Mouse (Mus musculus): ENCODE measurements around the gene Arv1. TPM values are rescaled to one million over a fixed set of nuclear protein-coding genes. Genes with fewer than 3 reads are reported as not detected.

Gene Arv1
- 2.1 and 7.9 TPM in 2 replicates for total RNA-seq (2017)

DNA sequence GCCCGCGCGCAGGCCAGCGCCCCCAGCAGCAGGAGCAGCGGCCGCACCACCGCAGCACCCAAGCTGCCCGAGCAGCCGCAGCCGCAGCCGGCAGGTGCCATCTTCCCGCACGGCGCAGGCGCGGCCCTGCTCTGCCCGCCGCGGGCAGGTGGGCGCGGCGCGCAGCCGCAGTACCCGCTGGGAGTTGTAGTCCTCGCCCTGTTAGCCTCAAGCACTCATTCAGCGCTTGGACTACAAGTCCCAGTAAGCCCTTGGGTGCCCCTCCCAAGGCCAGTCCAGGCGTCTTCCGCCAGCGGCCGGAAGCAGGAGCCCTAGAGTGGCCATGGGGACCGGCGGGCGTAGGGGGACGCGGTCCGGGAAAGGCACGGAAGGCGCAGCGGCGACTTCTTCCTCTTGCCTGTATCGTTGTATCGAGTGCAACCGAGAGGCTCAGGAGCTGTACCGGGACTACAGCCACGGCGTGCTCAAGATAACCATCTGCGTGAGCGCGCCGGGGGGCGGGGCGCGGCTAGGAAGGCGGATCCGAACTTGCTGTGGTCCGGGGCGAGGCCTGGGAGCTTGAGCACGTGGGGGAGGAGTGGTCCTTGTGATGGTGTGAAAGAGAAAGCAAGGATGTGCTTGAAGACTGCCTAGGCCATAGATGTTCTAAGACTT, at the start of gene Arv1, which contains the start of gene Ttc13:
Gene Arv1 (plus strand): TSS at position 278 of the 654 bp plus-strand sequence.
Gene Ttc13 (minus strand): TSS at position 122 of the 654 bp plus-strand sequence.
- ATAC-seq (replicated peaks in 1 of 2; ENCODE audit: insufficient read depth in 1 of 2, low FRiP score in 2 of 2, low TSS enrichment in 1 of 2, low read depth in 1 of 2, poor library complexity in 2 of 2, severe bottlenecking in 2 of 2): peak; percentile 97

DNA sequence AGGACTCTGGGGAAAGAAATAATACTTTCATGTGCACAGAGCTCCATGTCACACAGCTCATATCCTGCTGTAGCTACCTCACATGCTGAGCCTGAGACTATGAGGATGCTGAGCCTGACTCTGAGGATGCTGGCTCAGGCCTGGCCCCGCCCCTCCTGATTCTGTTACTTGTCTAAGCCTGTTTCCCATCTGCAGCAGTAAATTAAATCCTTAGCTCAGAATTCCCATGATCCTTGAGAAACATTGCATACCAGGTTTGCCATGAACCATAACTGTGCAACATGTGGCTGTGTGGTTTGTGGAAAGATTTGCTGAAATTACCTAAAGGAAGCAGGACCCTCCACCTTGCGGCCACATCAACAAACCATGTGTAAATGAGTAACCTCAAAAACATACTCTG, 49.6 kb upstream of the Arv1 start:
- no peak for ATAC-seq (replicated peaks in 1 of 2; ENCODE audit: insufficient read depth in 1 of 2, low FRiP score in 2 of 2, low TSS enrichment in 1 of 2, low read depth in 1 of 2, poor library complexity in 2 of 2, severe bottlenecking in 2 of 2)

DNA sequence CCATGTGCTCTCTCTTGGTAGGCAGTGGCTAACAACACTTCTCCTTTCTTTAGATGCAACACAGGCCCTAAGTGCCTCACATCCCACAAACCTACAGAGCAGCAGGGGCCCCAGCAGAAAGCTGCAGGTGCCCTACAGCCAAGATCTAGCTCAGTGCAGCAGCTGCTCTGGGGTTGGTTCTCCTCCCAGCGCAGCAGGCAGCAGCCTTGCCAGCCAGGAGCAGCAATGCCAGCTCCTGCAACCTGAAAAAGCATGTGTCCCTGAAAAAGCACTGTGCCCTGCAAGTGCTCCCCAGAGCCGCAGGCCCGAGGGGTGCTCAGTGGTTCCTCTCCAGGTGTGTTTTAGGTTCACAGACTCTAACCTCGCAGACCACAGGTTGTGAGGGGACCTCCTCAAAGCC, 45.3 kb upstream of the Arv1 start:
- no peak for ATAC-seq (replicated peaks in 1 of 2; ENCODE audit: insufficient read depth in 1 of 2, low FRiP score in 2 of 2, low TSS enrichment in 1 of 2, low read depth in 1 of 2, poor library complexity in 2 of 2, severe bottlenecking in 2 of 2)

DNA sequence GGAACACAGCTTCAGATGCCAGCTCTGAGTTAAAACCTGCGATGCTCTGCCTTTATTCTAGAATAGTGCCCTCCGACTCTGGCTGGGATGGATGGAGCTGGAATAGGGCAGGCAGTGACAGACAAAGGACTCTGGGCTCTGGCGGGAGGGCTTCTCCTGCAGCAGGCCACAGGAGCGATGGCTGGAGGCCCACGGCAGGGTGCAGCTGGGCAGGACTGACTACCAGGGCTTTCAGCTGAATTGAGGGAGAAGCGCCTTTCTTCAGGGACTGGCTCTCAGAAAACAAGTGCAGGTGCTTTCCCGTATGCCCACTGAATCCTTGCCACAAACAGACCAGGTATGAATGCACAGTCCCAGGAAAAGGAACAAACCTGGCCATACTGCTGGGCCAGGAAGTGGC, 44.9 kb upstream of the Arv1 start:
- no peak for ATAC-seq (replicated peaks in 1 of 2; ENCODE audit: insufficient read depth in 1 of 2, low FRiP score in 2 of 2, low TSS enrichment in 1 of 2, low read depth in 1 of 2, poor library complexity in 2 of 2, severe bottlenecking in 2 of 2)

DNA sequence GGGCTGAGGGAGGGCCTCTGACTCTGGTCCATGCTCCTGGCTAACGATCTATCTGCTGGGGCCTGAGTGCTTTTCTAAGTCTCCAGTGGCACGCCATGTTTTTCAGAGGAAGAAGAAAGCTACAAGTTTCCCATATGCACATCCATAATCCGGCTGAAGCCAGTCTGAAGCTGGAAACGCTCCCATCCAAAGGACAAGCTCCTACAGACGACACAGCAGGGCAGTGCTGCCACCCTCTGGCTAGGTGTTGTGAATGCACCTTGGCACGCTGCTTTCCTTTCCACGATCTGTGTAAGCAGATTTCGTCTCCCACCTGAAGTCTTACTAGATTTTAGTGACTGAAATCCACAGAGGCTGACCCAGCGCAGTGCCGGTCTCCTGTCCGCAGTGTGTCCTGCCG, 44.5 kb upstream of the Arv1 start:
- peak; percentile 52 to 53; a peak in 2 of 4 replicates for ATAC-seq (replicated peaks in 1 of 2; ENCODE audit: insufficient read depth in 1 of 2, low FRiP score in 2 of 2, low TSS enrichment in 1 of 2, low read depth in 1 of 2, poor library complexity in 2 of 2, severe bottlenecking in 2 of 2)

DNA sequence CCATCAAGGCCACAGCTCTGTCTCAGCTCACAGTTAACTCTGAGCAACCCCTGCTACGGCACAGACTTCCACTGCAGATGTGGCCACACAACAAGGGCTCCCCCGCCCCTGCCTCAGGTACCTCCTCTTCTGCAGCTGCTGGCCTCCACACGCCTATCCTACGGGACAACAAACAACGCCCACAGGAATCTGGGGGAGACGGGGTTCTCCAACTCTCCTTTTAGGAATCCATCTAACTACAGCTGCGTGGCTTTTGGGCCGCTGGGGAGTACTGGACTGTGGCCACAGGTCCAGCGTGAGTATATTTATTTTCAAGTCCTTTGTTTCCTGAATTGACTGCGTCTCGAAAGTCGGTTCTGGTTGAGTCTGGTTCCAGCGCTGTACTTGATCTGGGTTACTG, 43.7 kb upstream of the Arv1 start:
- ATAC-seq (replicated peaks in 1 of 2; ENCODE audit: insufficient read depth in 1 of 2, low FRiP score in 2 of 2, low TSS enrichment in 1 of 2, low read depth in 1 of 2, poor library complexity in 2 of 2, severe bottlenecking in 2 of 2): no peak

DNA sequence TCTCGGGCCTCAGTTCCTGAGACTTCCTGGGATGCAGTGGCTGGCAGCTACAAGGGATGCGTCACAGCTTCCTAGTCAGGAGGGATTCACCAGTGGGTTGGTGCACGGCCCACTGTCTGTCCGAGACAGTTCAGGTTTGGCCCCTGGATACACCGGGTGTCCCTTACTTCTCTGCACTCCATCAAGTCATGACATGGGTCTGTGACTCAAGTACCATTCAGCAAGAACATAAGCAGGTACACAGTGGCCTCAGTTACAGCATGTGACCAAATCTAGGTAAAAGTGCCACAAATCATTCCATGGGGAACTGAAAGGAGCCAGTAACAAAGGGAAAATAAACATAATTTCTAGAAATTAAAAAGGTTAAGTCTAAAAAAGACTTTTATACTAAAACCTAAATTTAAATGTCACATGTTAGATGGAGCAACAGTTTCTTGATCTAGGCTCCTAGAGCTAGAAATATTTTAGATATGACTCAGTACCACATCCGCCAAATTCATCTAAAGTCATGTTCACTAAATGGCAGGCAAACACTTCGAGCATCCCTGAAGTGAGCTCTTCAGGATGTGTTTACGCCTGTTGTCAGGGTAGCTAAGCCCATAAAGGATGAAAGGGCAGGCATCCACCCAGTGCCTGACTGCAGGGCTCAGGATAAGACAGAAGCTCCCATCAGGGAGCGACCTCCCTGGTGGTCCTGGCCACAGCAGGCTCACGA, 40.7 kb upstream of the Arv1 start:
- no peak for ATAC-seq (replicated peaks in 1 of 2; ENCODE audit: insufficient read depth in 1 of 2, low FRiP score in 2 of 2, low TSS enrichment in 1 of 2, low read depth in 1 of 2, poor library complexity in 2 of 2, severe bottlenecking in 2 of 2)

DNA sequence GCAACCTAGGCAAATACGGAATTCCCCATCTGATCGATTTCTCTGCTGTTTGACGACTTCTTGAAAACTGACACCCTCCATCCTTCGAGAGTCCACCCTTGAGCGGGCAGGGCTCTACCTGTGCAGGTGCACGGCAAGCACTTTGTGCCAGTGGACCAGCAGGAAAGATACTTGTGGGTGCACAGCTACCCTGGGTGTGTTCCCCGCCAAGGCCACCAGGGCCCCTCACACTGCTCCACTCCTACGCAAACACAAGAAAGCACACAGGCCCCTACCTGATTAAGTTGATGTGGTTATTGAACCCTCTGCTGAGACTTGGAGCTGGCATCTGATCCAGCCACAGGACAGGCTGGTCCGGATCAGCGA, 40.2 kb upstream of the Arv1 start:
- peak in 1 of 2 experiments; percentile 37; a peak in 1 of 4 replicates for ATAC-seq (replicated peaks in 1 of 2; ENCODE audit: insufficient read depth in 1 of 2, low FRiP score in 2 of 2, low TSS enrichment in 1 of 2, low read depth in 1 of 2, poor library complexity in 2 of 2, severe bottlenecking in 2 of 2)

DNA sequence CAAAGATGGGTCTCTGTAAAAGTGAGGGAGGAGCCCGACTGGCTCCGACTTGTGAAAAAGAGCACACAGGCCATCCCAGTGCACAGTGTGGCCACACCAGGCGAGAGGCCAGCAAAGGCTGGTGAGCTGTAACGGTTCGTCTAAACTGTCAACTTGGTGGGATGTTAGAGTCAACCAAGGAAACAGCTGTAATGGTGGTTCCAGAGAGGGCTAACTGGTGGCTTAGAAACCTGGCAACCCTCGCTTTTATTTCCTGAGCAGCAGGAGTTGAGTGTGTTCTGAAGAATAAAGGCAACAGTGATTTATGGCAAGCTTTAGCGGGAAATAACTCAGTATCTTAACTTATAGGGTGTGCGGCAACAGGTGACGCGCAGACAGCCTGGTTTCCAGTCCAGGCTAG, 39.7 kb upstream of the Arv1 start:
- ATAC-seq (replicated peaks in 1 of 2; ENCODE audit: insufficient read depth in 1 of 2, low FRiP score in 2 of 2, low TSS enrichment in 1 of 2, low read depth in 1 of 2, poor library complexity in 2 of 2, severe bottlenecking in 2 of 2): peak; percentile 62 to 65

DNA sequence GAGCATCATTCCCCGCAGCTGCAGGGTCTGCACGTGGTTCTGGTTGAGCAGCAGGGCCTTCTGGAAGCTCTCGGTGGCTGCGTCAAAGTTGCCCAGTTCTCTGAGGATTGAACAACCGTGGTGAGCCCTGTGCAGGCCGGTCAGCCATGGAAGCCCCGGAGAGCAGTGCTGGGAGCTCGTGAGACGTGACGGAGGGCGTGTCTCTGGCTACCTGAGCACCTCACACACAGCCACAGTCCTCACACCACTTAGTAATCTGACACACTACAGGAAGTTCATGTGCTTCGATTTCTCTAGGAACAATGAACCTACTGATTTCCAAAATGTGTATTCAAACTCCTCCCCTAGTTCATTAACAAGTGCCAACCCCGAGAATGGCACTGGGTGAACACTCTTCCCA, 33.0 kb upstream of the Arv1 start:
- no peak for ATAC-seq (replicated peaks in 1 of 2; ENCODE audit: insufficient read depth in 1 of 2, low FRiP score in 2 of 2, low TSS enrichment in 1 of 2, low read depth in 1 of 2, poor library complexity in 2 of 2, severe bottlenecking in 2 of 2)

DNA sequence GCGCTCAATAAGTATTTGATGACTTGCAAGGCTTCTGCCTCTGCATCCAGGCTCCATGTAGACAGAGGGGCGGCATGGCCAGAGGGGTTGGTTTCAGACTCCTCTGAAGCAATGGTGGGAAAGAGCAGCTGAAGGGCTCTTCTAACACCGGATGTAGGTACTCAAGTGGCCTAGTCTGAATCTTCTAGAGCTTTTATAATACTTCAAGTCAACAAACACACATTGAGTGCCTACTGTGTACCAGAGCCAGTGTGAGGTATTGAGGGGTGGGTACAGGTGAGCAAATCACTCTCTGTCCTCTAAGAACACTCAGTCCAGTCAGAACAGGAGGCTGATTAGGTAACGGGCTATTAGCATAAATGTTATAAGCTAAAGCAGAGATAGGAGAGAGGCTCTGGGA, 30.2 kb upstream of the Arv1 start:
- ATAC-seq (replicated peaks in 1 of 2; ENCODE audit: insufficient read depth in 1 of 2, low FRiP score in 2 of 2, low TSS enrichment in 1 of 2, low read depth in 1 of 2, poor library complexity in 2 of 2, severe bottlenecking in 2 of 2): no peak

DNA sequence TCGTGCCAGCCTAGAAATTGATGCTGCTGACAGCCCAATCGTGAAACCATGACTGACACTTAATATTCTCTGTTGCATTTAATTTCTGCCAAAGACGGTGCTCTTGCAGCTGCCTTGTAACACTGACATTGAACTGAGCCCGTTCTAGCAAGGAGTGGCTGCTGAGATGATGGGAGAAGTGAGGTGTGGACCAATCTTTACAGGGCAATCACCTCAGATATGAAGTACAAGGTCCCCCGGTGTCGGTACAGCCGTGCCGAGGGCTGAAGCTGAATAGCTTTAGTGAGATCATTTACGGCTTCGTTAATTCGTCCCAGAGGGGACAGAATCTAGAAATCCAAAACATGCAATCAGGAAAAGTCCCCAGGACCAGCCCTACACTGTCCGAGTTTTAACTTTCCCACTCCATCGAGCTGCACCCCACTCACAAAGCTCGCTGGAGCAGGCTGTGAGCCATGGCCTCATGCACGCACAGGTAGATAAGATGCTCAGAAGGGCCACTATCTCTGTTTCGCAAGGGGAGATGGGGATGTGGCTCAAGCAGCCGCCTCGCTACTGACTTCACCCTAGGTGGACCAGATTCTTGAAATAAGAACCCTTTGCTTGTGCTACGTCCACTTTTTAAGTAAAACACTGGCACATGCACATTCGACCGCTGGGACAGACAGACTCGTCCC, 26.4 kb upstream of the Arv1 start:
- ATAC-seq (replicated peaks in 1 of 2; ENCODE audit: insufficient read depth in 1 of 2, low FRiP score in 2 of 2, low TSS enrichment in 1 of 2, low read depth in 1 of 2, poor library complexity in 2 of 2, severe bottlenecking in 2 of 2): no peak

DNA sequence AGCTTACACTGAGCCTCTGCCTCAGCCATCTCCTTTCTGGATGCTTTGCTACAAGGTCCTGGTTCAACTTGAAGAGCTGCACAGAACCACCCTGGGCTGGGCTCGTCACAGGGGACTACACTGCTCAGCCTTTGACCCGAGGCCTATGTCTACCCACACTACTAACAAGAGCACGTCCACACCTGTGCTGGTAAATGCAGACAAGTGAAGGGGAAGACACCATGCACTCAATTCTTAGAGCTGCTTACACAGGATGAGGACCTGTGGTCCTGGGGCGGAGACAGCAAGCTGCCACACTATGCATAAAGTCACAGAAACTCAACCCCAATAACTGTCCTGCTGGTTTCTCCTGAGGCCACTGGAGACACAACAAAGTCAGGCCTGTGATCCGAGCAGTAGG, 21.7 kb upstream of the Arv1 start:
- ATAC-seq (replicated peaks in 1 of 2; ENCODE audit: insufficient read depth in 1 of 2, low FRiP score in 2 of 2, low TSS enrichment in 1 of 2, low read depth in 1 of 2, poor library complexity in 2 of 2, severe bottlenecking in 2 of 2): no peak

DNA sequence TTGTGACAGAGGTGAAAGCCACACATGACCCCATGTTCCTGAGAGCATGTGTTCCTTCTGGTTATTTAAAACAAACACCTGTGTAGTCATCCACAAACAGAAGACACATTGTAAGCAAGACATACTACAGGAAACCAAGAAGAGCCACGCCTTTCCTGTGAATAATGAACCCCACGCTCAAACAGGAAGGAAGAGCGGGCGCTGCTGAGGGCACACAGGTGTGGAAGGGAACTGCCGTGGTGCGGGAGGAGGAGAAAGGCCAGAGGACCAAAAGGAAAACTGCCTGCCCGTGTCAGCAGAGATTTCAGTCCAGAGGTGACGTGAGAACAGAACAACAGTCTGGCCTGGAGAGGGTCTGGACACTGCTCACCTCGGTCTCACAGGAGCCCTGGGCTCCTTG, 20.9 kb upstream of the Arv1 start:
- ATAC-seq (replicated peaks in 1 of 2; ENCODE audit: insufficient read depth in 1 of 2, low FRiP score in 2 of 2, low TSS enrichment in 1 of 2, low read depth in 1 of 2, poor library complexity in 2 of 2, severe bottlenecking in 2 of 2): peak; percentile 42 to 63; a peak in 2 of 4 replicates

DNA sequence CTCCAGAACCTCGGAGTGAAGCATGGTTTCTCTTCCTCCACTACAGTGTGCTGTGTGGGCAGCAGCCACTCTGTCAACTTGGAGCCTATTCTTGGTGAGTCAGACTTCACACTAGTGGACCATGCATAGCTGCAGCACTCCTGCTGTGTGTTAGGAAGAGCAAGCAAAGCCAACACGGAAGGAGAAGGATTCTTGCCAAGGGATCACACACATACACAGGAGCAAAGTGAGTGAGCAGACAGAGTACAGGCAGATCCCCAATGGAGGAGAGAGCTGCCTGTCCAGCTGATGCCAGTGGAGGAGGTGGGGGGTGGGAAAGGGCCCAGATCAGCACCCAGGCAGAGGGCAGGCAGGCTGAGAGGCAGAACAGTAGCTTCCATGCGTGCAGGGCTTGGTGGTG, 19.8 kb upstream of the Arv1 start:
- ATAC-seq (replicated peaks in 1 of 2; ENCODE audit: insufficient read depth in 1 of 2, low FRiP score in 2 of 2, low TSS enrichment in 1 of 2, low read depth in 1 of 2, poor library complexity in 2 of 2, severe bottlenecking in 2 of 2): no peak

DNA sequence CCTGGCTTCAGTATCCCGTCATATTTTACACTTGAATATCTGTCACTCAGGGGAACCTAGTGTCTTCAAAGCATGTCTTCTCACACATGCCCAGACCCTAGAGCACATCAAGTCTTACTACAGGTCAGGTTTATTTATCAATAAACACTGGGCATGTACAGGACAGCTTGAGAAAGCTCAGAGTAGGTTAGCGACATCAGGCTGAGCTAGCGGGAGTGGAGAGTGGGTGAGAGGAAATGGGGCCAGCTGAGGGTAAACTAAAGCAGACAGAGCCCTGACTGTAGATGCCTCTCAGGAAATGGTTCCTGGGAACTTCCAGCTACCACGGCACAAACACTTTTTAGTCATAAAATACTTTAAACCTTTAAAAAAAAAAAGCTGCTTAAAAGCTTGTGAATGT, 18.4 kb upstream of the Arv1 start:
- ATAC-seq (replicated peaks in 1 of 2; ENCODE audit: insufficient read depth in 1 of 2, low FRiP score in 2 of 2, low TSS enrichment in 1 of 2, low read depth in 1 of 2, poor library complexity in 2 of 2, severe bottlenecking in 2 of 2): no peak

DNA sequence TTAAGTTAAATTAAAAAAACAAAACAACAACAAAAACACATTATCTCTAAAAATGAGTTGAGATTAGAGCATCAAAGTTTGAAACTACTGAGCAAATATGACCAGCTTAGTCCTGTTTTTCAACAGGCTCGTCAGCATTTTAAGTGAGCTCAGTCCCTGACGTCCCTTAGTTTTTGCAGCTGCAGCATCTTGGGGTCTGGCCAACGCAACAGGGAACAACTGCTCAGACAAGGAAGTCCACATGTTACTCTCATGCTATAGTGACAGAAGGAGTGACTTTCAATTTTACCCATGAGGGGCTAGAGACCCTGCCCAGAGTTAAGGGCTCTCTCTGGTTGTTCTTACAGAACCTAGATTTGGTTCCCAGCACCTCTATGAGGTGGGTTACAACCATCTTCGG, 17.6 kb upstream of the Arv1 start:
- no peak for ATAC-seq (replicated peaks in 1 of 2; ENCODE audit: insufficient read depth in 1 of 2, low FRiP score in 2 of 2, low TSS enrichment in 1 of 2, low read depth in 1 of 2, poor library complexity in 2 of 2, severe bottlenecking in 2 of 2)

DNA sequence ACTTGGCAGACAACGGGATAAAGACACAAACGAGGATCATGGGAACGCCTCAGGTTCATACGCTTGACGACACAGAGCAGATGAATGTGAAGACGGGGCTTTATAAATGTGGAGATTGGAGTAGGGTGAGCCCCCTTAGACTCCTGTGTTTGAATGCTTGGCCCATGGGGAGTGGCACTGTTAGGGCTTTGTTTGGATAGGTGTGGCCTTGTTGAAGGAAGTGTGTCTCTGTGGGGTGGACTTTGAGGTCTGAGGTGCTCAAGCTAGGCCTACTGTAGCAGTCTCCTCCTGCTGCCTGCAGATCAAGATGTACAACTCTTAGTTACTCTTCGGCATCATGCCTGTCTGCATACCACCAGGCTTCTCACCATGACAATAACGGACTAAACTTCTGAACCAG, 16.1 kb upstream of the Arv1 start:
- no peak for ATAC-seq (replicated peaks in 1 of 2; ENCODE audit: insufficient read depth in 1 of 2, low FRiP score in 2 of 2, low TSS enrichment in 1 of 2, low read depth in 1 of 2, poor library complexity in 2 of 2, severe bottlenecking in 2 of 2)
